Mouse (Mus musculus) left cerebral cortex, postnatal 10 days (tissue): ENCODE measurements around the gene D630045J12Rik. TPM values are rescaled to one million over a fixed set of nuclear protein-coding genes. Genes with fewer than 3 reads are reported as not detected.

Experiments used
- DNase-seq, 2 experiments: peaks; one replicate each; pipeline ENCODE4 v3.0.0; 2021 to 2022; ENCODE audit warnings: low spot score in 2 of 2, mixed read lengths in 1 of 2; ENCODE audit errors: extremely low spot score in 1 of 2
- intact Hi-C: fragments of 180-260 bp; cut with DNase I; formaldehyde crosslinking; loops from one replicate; pipeline ENCODE4 v1.15.1; 2025
- total RNA-seq, 2 experiments: library from RNA; stranded (reverse); gene quantifications; 2 replicates each; pipeline ENCODE4 v1.2.3; 2021

Gene D630045J12Rik
- total RNA-seq, 2 experiments from 2014 or later, result 36.6 to 37.1 TPM

- intact Hi-C loops, result no loop called here
- DNase-seq, result no peak
These were observed 104.3 kb downstream of the D630045J12Rik start for GRCm38 (mm10) chr6:38149483-38149882.

GRCm38 (mm10) chr6:38148626-38149025 is 105.2 kb downstream of the D630045J12Rik start:
- DNase-seq, result no peak
- intact Hi-C loops, result no loop called here

- DNase-seq, result no peak
- intact Hi-C loops, result no loop called here
These were observed 106.5 kb downstream of the D630045J12Rik start for GRCm38 (mm10) chr6:38147301-38147700.

GRCm38 (mm10) chr6:38145463-38146065 is 108.2 kb downstream of the D630045J12Rik start:
- intact Hi-C loops, result no loop called here
- DNase-seq, result peak; percentile 29 to 62

GRCm38 (mm10) chr6:38144161-38144998 is 109.4 kb downstream of the D630045J12Rik start:
- intact Hi-C loops, result no loop called here
- DNase-seq, result peak in 1 of 2 experiments; percentile 81

GRCm38 (mm10) chr6:38140402-38140801 is 113.4 kb downstream of the D630045J12Rik start:
- no peak for DNase-seq
- intact Hi-C loops, result no loop called here

- DNase-seq, result no peak
- intact Hi-C loops, result no loop called here
These were observed 114.7 kb downstream of the D630045J12Rik start for GRCm38 (mm10) chr6:38139086-38139485.

GRCm38 (mm10) chr6:38134806-38135559 is 118.8 kb downstream of the D630045J12Rik start:
- no peak for DNase-seq
- intact Hi-C loops, result no loop called here

GRCm38 (mm10) chr6:38131801-38132231 is 122.0 kb downstream of the D630045J12Rik start:
- peak in 1 of 2 experiments; percentile 83 for DNase-seq
- intact Hi-C loops, result no loop called here

- no peak for DNase-seq
- intact Hi-C loops, result no loop called here
These were observed 123.9 kb downstream of the D630045J12Rik start for GRCm38 (mm10) chr6:38129883-38130282.

- peak in 1 of 2 experiments; percentile 58 for DNase-seq
- intact Hi-C loops, result no loop called here
These were observed 125.7 kb downstream of the D630045J12Rik start for GRCm38 (mm10) chr6:38128115-38128514.

GRCm38 (mm10) chr6:38125462-38125861 is 128.3 kb downstream of the D630045J12Rik start:
- intact Hi-C loops, result no loop called here
- no peak for DNase-seq

GRCm38 (mm10) chr6:38124882-38125281 is 128.9 kb downstream of the D630045J12Rik start:
- no peak for DNase-seq
- intact Hi-C loops, result no loop called here

GRCm38 (mm10) chr6:38124207-38124835 is 129.5 kb downstream of the D630045J12Rik start, which contains the start of gene Atp6v0a4:
Gene Atp6v0a4 (minus strand): TSS chr6:38124586.
- no peak for DNase-seq
- intact Hi-C loops, result no loop called here

- no peak for DNase-seq
- intact Hi-C loops, result no loop called here
These were observed 130.2 kb downstream of the D630045J12Rik start for GRCm38 (mm10) chr6:38123471-38124206.

- intact Hi-C loops, result no loop called here
- no peak for DNase-seq
These were observed 131.0 kb downstream of the D630045J12Rik start for GRCm38 (mm10) chr6:38122791-38123190.

- no peak for DNase-seq
- intact Hi-C loops, result no loop called here
These were observed 132.0 kb downstream of the D630045J12Rik start for GRCm38 (mm10) chr6:38121843-38122242.

- DNase-seq, result no peak
- intact Hi-C loops, result no loop called here
These were observed 133.0 kb downstream of the D630045J12Rik start for GRCm38 (mm10) chr6:38120681-38121371.
